Mouse (Mus musculus): ENCODE results near the gene Crip1.

DNA sequence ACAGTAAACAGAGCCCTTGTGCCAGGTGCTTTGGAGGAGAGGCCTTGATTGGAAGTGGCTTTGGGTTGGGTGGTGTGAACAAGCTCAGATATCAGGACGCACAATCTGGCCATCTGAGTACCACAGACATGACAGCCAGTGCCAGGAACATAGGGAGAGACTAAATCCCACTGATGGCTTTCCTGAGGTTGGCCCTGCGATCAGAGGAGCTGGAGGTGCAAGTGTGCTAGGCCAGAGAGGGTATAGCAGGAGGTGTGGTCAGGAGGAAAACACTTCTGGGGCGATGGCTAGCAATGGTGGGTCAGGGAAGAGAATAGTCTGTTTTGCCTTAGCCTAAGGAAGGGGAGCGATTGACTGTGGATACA lies 40.9 kb downstream of the Crip1 start:
- TF ChIP-seq CTCF (IDR thresholded peaks at IDR 0.05; ENCODE audit: control insufficient read depth, insufficient read depth, insufficient read length) (no peak), MYOG (IDR thresholded peaks at IDR 0.05; ENCODE audit: control insufficient read depth, extremely low read depth, insufficient read length) (no peak), USF1 (IDR thresholded peaks at IDR 0.05; ENCODE audit: low read depth) (no peak), MAX (IDR thresholded peaks at IDR 0.05) (no peak), FOSL1 (IDR thresholded peaks at IDR 0.05; ENCODE audit: insufficient read depth, low read length, poor library complexity, severe bottlenecking) (no peak), MYOD1 (IDR thresholded peaks at IDR 0.05; ENCODE audit: control insufficient read depth, insufficient read length, low read depth) (no peak)
